Mouse (Mus musculus) limb, embryonic 14.5 days (tissue): ENCODE results near the gene Lrrc1. TPM values are rescaled to one million over a fixed set of nuclear protein-coding genes. Genes with fewer than 3 reads are reported as not detected.

Source experiments
- ATAC-seq: fragments of 200-750 bp; cut with Nextera tagmentation; 2 replicates; pipeline ENCODE4 v1.8.0; 2017; ENCODE audit warnings: low read depth, moderate number of reproducible peaks, moderate TSS enrichment; ENCODE audit not compliant: low FRiP score
- DNase-seq: peaks from one replicate; pipeline ENCODE4 v3.0.0-alpha.2; 2015; ENCODE audit warnings: low spot score
- H3K27ac ChIP-seq: fragments of 300-500 bp; sonication (generic); replicated peaks from 2 replicates; pipeline ENCODE4 v1.5.1; 2014; ENCODE audit warnings: low read depth, mild to moderate bottlenecking, low read length, moderate library complexity, mixed read lengths
- H3K27me3 ChIP-seq: fragments of 300-500 bp; sonication (generic); 2 replicates; pipeline ENCODE4 v1.6.1; 2014; ENCODE audit warnings: low read length, mixed read lengths; ENCODE audit not compliant: control insufficient read depth, insufficient read depth
- H3K36me3 ChIP-seq: fragments of 300-500 bp; sonication (generic); 2 replicates; pipeline ENCODE4 v1.6.1; 2014; ENCODE audit warnings: mild to moderate bottlenecking, low read length, moderate library complexity, mixed read lengths; ENCODE audit not compliant: control insufficient read depth, insufficient read depth
- H3K4me1 ChIP-seq: fragments of 300-500 bp; sonication (generic); 2 replicates; pipeline ENCODE4 v1.6.1; 2014; ENCODE audit warnings: antibody characterized with exemption, low read length, mixed read lengths; ENCODE audit not compliant: control insufficient read depth, insufficient read depth
- H3K4me2 ChIP-seq: fragments of 300-500 bp; sonication (generic); replicated peaks from 2 replicates; pipeline ENCODE4 v1.6.1; 2014; ENCODE audit warnings: low read depth, mild to moderate bottlenecking, low read length, moderate library complexity; ENCODE audit not compliant: severe bottlenecking
- H3K4me3 ChIP-seq: fragments of 300-500 bp; sonication (generic); replicated peaks from 2 replicates; pipeline ENCODE4 v1.5.1; 2014; ENCODE audit warnings: low read length
- H3K9ac ChIP-seq: fragments of 300-500 bp; sonication (generic); 2 replicates; pipeline ENCODE4 v1.6.1; 2014; ENCODE audit warnings: mild to moderate bottlenecking, low read depth, low read length, moderate library complexity; ENCODE audit not compliant: severe bottlenecking
- H3K9me3 ChIP-seq: fragments of 300-500 bp; sonication (generic); 2 replicates; pipeline ENCODE4 v1.6.1; 2016; ENCODE audit warnings: low read length; ENCODE audit not compliant: control insufficient read depth
- POLR2A ChIP-seq: fragments of 200-500 bp; IDR thresholded peaks from 2 replicates; pipeline ENCODE4 v1.8.0; 2012; ENCODE audit warnings: inconsistent platforms, mild to moderate bottlenecking, moderate library complexity, borderline replicate concordance; ENCODE audit not compliant: insufficient read depth, insufficient read length; ENCODE audit errors: extremely low read depth
- WGBS: fragments of 180-500 bp; shearing (Covaris S2); extraction: QIAGEN DNeasy Blood & Tissue Kit; methylation state at CpG from one replicate; pipeline ENCODE4 v1.1.7; 2014; 5-methylcytosine and 5-hydroxymethylcytosine counted together
- polyA plus RNA-seq, 2 experiments: library from polyadenylated mRNA; depleted of rRNA in 1 of 2; stranded (reverse) in 1 of 2; unstranded in 1 of 2; fragments of >200 nt; fragmentation: Nextera tagmentation in 1 of 2; extraction: Ambion mirVana in 1 of 2; gene quantifications; 2 replicates each; pipeline versions ENCODE4 v1.2.1 to v1.2.3; 2012 to 2014

Gene Lrrc1
- polyA plus RNA-seq, 2 experiments, result 16.8 to 26.6 TPM

DNA sequence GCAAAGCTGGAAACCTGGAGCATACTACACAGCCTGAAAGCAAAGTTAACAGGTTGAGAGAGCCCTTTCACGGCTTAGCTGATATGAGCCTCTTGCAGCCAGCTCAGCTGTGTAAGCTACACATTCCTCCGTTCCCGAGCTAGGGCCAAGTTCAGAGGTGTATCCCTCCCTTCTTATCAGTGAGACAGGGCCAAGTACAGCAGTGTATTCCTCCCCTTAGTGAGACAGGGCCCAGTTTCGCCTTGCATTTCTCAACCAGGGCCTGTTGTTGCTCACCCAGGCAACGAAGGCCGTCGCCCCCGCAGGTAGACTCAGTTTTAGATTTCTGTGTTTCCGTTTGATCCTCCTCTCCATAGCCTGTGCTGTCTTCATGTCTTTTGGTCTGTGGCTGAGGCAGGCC lies 11.8 kb upstream of the Lrrc1 start:
- 88% methylated on average over 9 of the region's 9 CpGs for WGBS

GRCm38 (mm10) chr9:77553465-77553864 lies 8.8 kb upstream of the Lrrc1 start:
- Histone ChIP-seq H3K36me3 (no peaks in the 10 kb centered on the region), H3K4me2 (no peak overlapping the region), H3K27me3 (no peaks in the 10 kb centered on the region), H3K9me3 (no peaks in the 10 kb centered on the region), H3K9ac (no peak overlapping the region), H3K27ac (no peak overlapping the region), H3K4me3 (no peak overlapping the region), H3K4me1 (no peaks in the 10 kb centered on the region)
- WGBS, result 56% methylated on average over 2 of the region's 2 CpGs
- ATAC-seq (no peak), DNase-seq (no peak)
- TF ChIP-seq POLR2A, result no peak

More for the DNA sequence above, 11.8 kb upstream of the Lrrc1 start:
- H3K9me3 ChIP-seq, result no peaks in the 10 kb centered on the region
- no peaks in the 10 kb centered on the region for H3K36me3 ChIP-seq
- DNase-seq (no peak), ATAC-seq (no peak)
- no peak overlapping the region for H3K9ac ChIP-seq
- H3K27me3 ChIP-seq, result no peaks in the 10 kb centered on the region
- H3K4me2 ChIP-seq, result no peak overlapping the region
- H3K27ac ChIP-seq, result no peak overlapping the region
- H3K4me3 ChIP-seq, result no peak overlapping the region
- no peak for TF ChIP-seq POLR2A
- no peaks in the 10 kb centered on the region for H3K4me1 ChIP-seq

DNA sequence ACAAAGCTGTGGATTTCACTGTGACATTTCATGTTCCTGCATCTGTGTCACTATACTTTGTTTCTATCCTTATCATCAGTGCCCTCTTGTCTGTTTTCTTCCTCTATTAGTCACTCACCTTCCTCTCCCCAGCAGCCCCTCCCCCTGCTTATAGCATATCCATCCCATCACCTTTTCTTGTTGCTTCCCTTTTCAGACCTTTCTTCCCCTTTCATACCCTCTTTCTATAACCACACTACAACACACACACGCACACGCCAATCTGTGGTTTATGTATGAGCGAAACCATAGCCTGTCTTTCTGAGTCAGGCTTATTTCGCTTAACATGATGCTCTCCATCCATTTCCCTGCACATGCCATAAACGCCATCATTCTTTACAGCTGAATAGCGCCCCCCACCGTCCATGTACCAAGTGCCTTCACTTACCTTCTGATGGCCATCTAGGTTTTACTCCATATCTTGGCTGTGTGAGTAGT lies 6.4 kb upstream of the Lrrc1 start:
- WGBS, result 70% methylated on average over 7 of the region's 7 CpGs
- no peak for TF ChIP-seq POLR2A
- H3K9ac ChIP-seq, result no peak overlapping the region
- H3K27me3 ChIP-seq, result no peaks in the 10 kb centered on the region
- no peak overlapping the region for H3K4me2 ChIP-seq
- H3K4me1 ChIP-seq, result no peaks in the 10 kb centered on the region
- no peaks in the 10 kb centered on the region for H3K36me3 ChIP-seq
- no peak for ATAC-seq
- no peaks in the 10 kb centered on the region for H3K9me3 ChIP-seq
- DNase-seq, result no peak
- H3K27ac ChIP-seq, result no peak overlapping the region
- no peak overlapping the region for H3K4me3 ChIP-seq

DNA sequence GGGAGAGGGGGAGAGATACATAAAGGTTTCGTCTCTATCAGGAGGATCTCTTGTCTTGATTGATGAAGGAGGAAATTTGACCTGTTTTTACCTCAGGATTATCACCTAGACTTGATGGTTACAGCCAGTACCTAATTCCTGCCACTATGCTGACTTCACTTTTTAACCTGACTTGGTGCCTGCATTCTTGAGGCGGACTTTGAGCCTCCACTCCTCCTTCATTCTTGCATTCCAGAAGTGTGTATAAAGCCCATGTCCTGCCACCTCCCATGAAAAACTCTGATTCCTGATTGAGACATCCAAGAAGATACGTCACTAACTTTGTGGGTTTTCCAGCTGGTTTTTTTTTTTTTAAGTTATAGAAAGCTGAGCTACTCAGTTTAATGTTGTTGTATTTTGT lies 1.3 kb upstream of the Lrrc1 start:
- ATAC-seq (no peak), DNase-seq (peak; percentile 31)
- Histone ChIP-seq H3K9ac (no peak overlapping the region), H3K9me3 (no peaks in the 10 kb centered on the region), H3K4me3 (no peak overlapping the region), H3K27me3 (no peaks in the 10 kb centered on the region), H3K27ac (no peak overlapping the region), H3K4me1 (peaks cover 14% of the 10 kb centered on the region; the same call in 1 of the 2 replicates), H3K36me3 (no peaks in the 10 kb centered on the region), H3K4me2 (no peak overlapping the region)
- 49% methylated on average over 3 of the region's 3 CpGs for WGBS
- no peak for TF ChIP-seq POLR2A

- Histone ChIP-seq H3K27ac (peak overlapping the region; percentile 67; the same call in 1 of the 2 replicates), H3K36me3 (no peaks in the 10 kb centered on the region), H3K9ac (peak overlapping the region; percentile 72), H3K4me1 (peaks cover 14% of the 10 kb centered on the region; the same call in 1 of the 2 replicates), H3K4me3 (peak overlapping the region; percentile 80), H3K27me3 (no peaks in the 10 kb centered on the region), H3K9me3 (no peaks in the 10 kb centered on the region), H3K4me2 (peak overlapping the region; percentile 95)
- peak; percentile 35 for ATAC-seq
- WGBS, result under 1% methylated on average over 17 of the region's 17 CpGs
- TF ChIP-seq POLR2A, result no peak
- no peak for DNase-seq
These were observed 375 bp upstream of the Lrrc1 start for GRCm38 (mm10) chr9:77545068-77545421.
